Comparison of ENCODE assay signal across 8 mouse cellular contexts in genomic region chr2:74691022-74691951, GRCm38 (mm10). TPM values are rescaled to one million over a fixed set of nuclear protein-coding genes. Genes with fewer than 3 reads are reported as not detected.
A peak's percentile ranks its signal among the peaks of the same experiment; 100 is the strongest.
DNase-seq lines count a peak whose midpoint lies in the region; ATAC-seq and TF ChIP-seq lines count a peak whose summit lies in the region.

TSS of gene Hoxd10 (plus strand) at chr2:74691924.

- H3K36me3 ChIP-seq in ES-E14 (ENCODE audit: control insufficient read depth, insufficient read depth, low read length, poor library complexity, severe bottlenecking) = no peaks in the 10 kb centered on the region
- no peaks in the 10 kb centered on the region for H3K36me3 ChIP-seq in neural tube, embryonic 15.5 days

- peaks cover 57% of the 10 kb centered on the region for H3K27me3 ChIP-seq in neural tube, embryonic 15.5 days (replicated peaks)

- DNase-seq in ES-E14 (ENCODE audit: low read depth, low spot score) = no peak
- peak; percentile 61 for DNase-seq in adrenal gland, postnatal 25 days
- DNase-seq in gastrocnemius, postnatal 25 days = peak; percentile 84
- DNase-seq in kidney, postnatal 10 days = peak; percentile 95
- no peak for DNase-seq in thymus, postnatal 14 days
- no peak for DNase-seq in spleen, postnatal 4 days (ENCODE audit: low spot score in 2 of 2)

- in situ Hi-C loops in ES-E14 (cut with MboI; ENCODE audit: low sequenced_read_pairs in 2 of 2, unreplicated experiment in 2 of 2) = loop anchor here in 1 of 2 experiments (5.0 to 25.0 kb wide), 2 partner anchors 46 to 896 kb away; no protein-coding TSS in a partner anchor

- peak within 1 kb of the TSS; percentile 68 for H3K4me2 ChIP-seq in neural tube, embryonic 15.5 days

- WGBS in neural tube, embryonic 15.5 days = under 1% methylated on average over 56 of the region's 56 CpGs

- H3K4me1 ChIP-seq in ES-E14 (ENCODE audit: control insufficient read depth in 2 of 2, insufficient read depth in 2 of 2, low read length in 2 of 2, poor library complexity in 1 of 2) = peaks cover 0 to 1% of the 10 kb centered on the region in 2 experiments; a peak in 1 of 4 replicates
- peaks cover 33% of the 10 kb centered on the region for H3K4me1 ChIP-seq in neural tube, embryonic 15.5 days

- H3K27ac ChIP-seq in ES-E14 (ENCODE audit: insufficient read depth, low read depth, low read length, poor library complexity, severe bottlenecking) = no peak within 1 kb of the TSS
- H3K27ac ChIP-seq in neural tube, embryonic 15.5 days (replicated peaks) = peak within 1 kb of the TSS; percentile 84

- peak; percentile 79 for ATAC-seq in neural tube, embryonic 15.5 days (ENCODE audit: low FRiP score)
- no peak for ATAC-seq in monocyte, adult 5-6 weeks (replicated peaks; ENCODE audit: insufficient number of reproducible peaks, low FRiP score, low TSS enrichment, poor library complexity, severe bottlenecking)

- no peaks in the 10 kb centered on the region for H3K9me3 ChIP-seq in ES-E14 (ENCODE audit: control insufficient read depth, insufficient read depth, low read depth, low read length)
- H3K9me3 ChIP-seq in neural tube, embryonic 15.5 days (replicated peaks) = no peaks in the 10 kb centered on the region

- no peak within 1 kb of the TSS for H3K9ac ChIP-seq in ES-E14 (ENCODE audit: insufficient read depth, low read depth, low read length, poor library complexity, severe bottlenecking)
- peak within 1 kb of the TSS; percentile 52 for H3K9ac ChIP-seq in neural tube, embryonic 15.5 days (replicated peaks)

- peak within 1 kb of the TSS; percentile 39 to 52; a peak in 3 of 4 replicates for H3K4me3 ChIP-seq in ES-E14 (ENCODE audit: insufficient read depth in 1 of 2, low read depth in 1 of 2, low read length in 2 of 2, poor library complexity in 1 of 2, severe bottlenecking in 1 of 2)
- H3K4me3 ChIP-seq in neural tube, embryonic 15.5 days (replicated peaks) = peak within 1 kb of the TSS; percentile 50

TF ChIP-seq in ES-E14, 5 proteins besides CTCF, POLR2A, EP300 and RAD21:
- TF ChIP-seq ZC3H11A (IDR thresholded peaks at IDR 0.05; ENCODE audit: borderline replicate concordance, low read depth, low read length) (no peak), HCFC1 (IDR thresholded peaks at IDR 0.05; ENCODE audit: borderline replicate concordance, insufficient read depth, low read length) (no peak), ZNF384 (IDR thresholded peaks at IDR 0.05; ENCODE audit: low read depth, low read length) (no peak), MAFK (IDR thresholded peaks at IDR 0.05; ENCODE audit: insufficient read depth, low read depth, low read length) (no peak), CHD2 (IDR thresholded peaks at IDR 0.05; ENCODE audit: low read depth, low read length) (no peak)
TF ChIP-seq in ES-E14: peak in this region for 0.

RNA-seq across cellular contexts. Expression of gene Hoxd10, which starts in this region (rescaled TPM):
- total RNA-seq in ES-E14 (2012; rRNA removed) = 0.40 TPM in 1 of 2 replicates, not detected in the other
- total RNA-seq in adrenal gland, postnatal 25 days (2021) = not detected in 2 replicates
- 1 to 10 TPM; 1.5 to 4.5 TPM for total RNA-seq in gastrocnemius, postnatal 25 days (2021)
- polyA plus RNA-seq in neural tube, embryonic 15.5 days (2015; fragmentation: Nextera tagmentation; extraction: Ambion mirVana) = 61.8 and 83.6 TPM in 2 replicates
- not detected in 3 replicates for total RNA-seq in monocyte, adult 5-6 weeks (2017)

Comparison
In these comparisons a context has a peak if more than half of its experiments do, and no peak if none do; other contexts are left out.
1. Peak in DNase-seq in adrenal gland, postnatal 25 days; RNA of the gene not detected or under 1 TPM.
2. DNase-seq: peak in gastrocnemius, postnatal 25 days (single experiment) and kidney, postnatal 10 days (single experiment); none in ES-E14 (single experiment), thymus, postnatal 14 days (single experiment) and spleen, postnatal 4 days (0 of 2).